Mouse (Mus musculus) E14TG2a.4 (cell line): ENCODE measurements around the gene Farp2.

ENCODE experiments used
- CTCF ChIP-seq: conservative IDR thresholded peaks from 2 replicates; pipeline ENCODE4 v1.5.1; 2014; ENCODE audit warnings: low read length
- NANOG ChIP-seq: IDR thresholded peaks from 2 replicates; pipeline ENCODE4 v1.6.1; 2014; ENCODE audit warnings: borderline replicate concordance, low read length, mixed read lengths
- POU5F1 ChIP-seq: IDR thresholded peaks from 2 replicates; pipeline ENCODE4 v1.6.1; 2014; ENCODE audit warnings: low read length, borderline replicate concordance

- TF ChIP-seq CTCF, result no peak
- no peak for TF ChIP-seq NANOG
- no peak for TF ChIP-seq POU5F1
Observed at GRCm38 (mm10) chr1:93669941-93670340, 158.1 kb downstream of the Farp2 start.
